Mouse (Mus musculus) embryonic facial prominence, embryonic 11.5 days (tissue): ENCODE results near the gene Chmp1a. TPM values are rescaled to one million over a fixed set of nuclear protein-coding genes. Genes with fewer than 3 reads are reported as not detected.
"Not testable (repeated sequence)": the region's sequence is repeated elsewhere in the genome, so short reads cannot be mapped to it uniquely, and the experiment has no call there.

Experiments
- ATAC-seq: fragments of 200-750 bp; cut with Nextera tagmentation; replicated peaks from 2 replicates; pipeline ENCODE4 v1.8.0; 2017; ENCODE audit warnings: low read depth; ENCODE audit not compliant: insufficient number of reproducible peaks, low FRiP score, low TSS enrichment
- DNase-seq: peaks from one replicate; pipeline ENCODE4 v3.0.0-alpha.2; 2015; ENCODE audit warnings: low spot score
- H3K27ac ChIP-seq: fragments of 300-500 bp; sonication (generic); replicated peaks from 2 replicates; pipeline ENCODE4 v1.5.1; 2014; ENCODE audit warnings: mild to moderate bottlenecking, low read depth, low read length, control low read depth
- H3K27me3 ChIP-seq: fragments of 300-500 bp; sonication (generic); 2 replicates; pipeline ENCODE4 v1.6.1; 2014; ENCODE audit warnings: mild to moderate bottlenecking, low read length, moderate library complexity, mixed read lengths; ENCODE audit not compliant: control insufficient read depth, insufficient read depth
- H3K36me3 ChIP-seq: fragments of 300-500 bp; sonication (generic); replicated peaks from 2 replicates; pipeline ENCODE4 v1.6.1; 2014; ENCODE audit warnings: low read depth, mild to moderate bottlenecking, low read length, moderate library complexity, mixed read lengths; ENCODE audit not compliant: control insufficient read depth, insufficient read depth
- H3K4me1 ChIP-seq: fragments of 300-500 bp; sonication (generic); 2 replicates; pipeline ENCODE4 v1.6.1; 2014; ENCODE audit warnings: low read length, mixed read lengths; ENCODE audit not compliant: control insufficient read depth, insufficient read depth
- H3K4me2 ChIP-seq: fragments of 300-500 bp; sonication (generic); 2 replicates; pipeline ENCODE4 v1.6.1; 2014; ENCODE audit warnings: low read depth, mild to moderate bottlenecking, control low read depth, low read length, moderate library complexity
- H3K4me3 ChIP-seq: fragments of 300-500 bp; sonication (generic); 2 replicates; pipeline ENCODE4 v1.5.1; 2014; ENCODE audit warnings: low read depth, low read length, control low read depth
- H3K9ac ChIP-seq: fragments of 300-500 bp; sonication (generic); replicated peaks from 2 replicates; pipeline ENCODE4 v1.6.1; 2014; ENCODE audit warnings: mild to moderate bottlenecking, control low read depth, low read length
- H3K9me3 ChIP-seq: fragments of 300-500 bp; sonication (generic); replicated peaks from 2 replicates; pipeline ENCODE4 v1.6.1; 2016; ENCODE audit warnings: mild to moderate bottlenecking, low read length, inconsistent platforms, mixed read lengths; ENCODE audit not compliant: control insufficient read depth
- WGBS: fragments of 180-500 bp; shearing (Covaris S2); extraction: QIAGEN DNeasy Blood & Tissue Kit; methylation state at CpG from one replicate; pipeline ENCODE4 v1.1.7; 2014; 5-methylcytosine and 5-hydroxymethylcytosine counted together
- polyA plus RNA-seq: library from polyadenylated mRNA; unstranded; fragments of >200 nt; fragmentation: Nextera tagmentation; extraction: Ambion mirVana; gene quantifications from 2 replicates; pipeline ENCODE4 v1.2.1, GENCODE M21; 2014

Gene Chmp1a
- polyA plus RNA-seq, 1 experiment from 2014 or later = 91.0 TPM

GRCm38 (mm10) chr8:123197016-123197415, 15.5 kb downstream of the Chmp1a start:
- 80% methylated on average over 5 of the region's 5 CpGs for WGBS
- not testable (repeated sequence) for DNase-seq, H3K27me3 ChIP-seq, ATAC-seq, H3K4me2 ChIP-seq, H3K4me3 ChIP-seq, H3K27ac ChIP-seq, H3K36me3 ChIP-seq, H3K9ac ChIP-seq, H3K4me1 ChIP-seq, H3K9me3 ChIP-seq

GRCm38 (mm10) chr8:123193771-123194170, 18.8 kb downstream of the Chmp1a start:
- Histone ChIP-seq H3K9me3 (no peaks in the 10 kb centered on the region), H3K4me3 (no peak overlapping the region), H3K36me3 (no peaks in the 10 kb centered on the region), H3K4me1 (0 out of 2 replicates have a peak, but pooled peaks cover 2% of the 10 kb centered on the region), H3K27ac (no peak overlapping the region), H3K27me3 (no peaks in the 10 kb centered on the region), H3K4me2 (no peak overlapping the region), H3K9ac (no peak overlapping the region)
- 90% methylated on average over 9 of the region's 9 CpGs for WGBS
- ATAC-seq = no peak
- DNase-seq = no peak

GRCm38 (mm10) chr8:123191908-123192307, 20.7 kb downstream of the Chmp1a start:
- H3K4me2 ChIP-seq = no peak overlapping the region
- ATAC-seq (no peak), DNase-seq (no peak)
- H3K27ac ChIP-seq = no peak overlapping the region
- peaks cover 2% of the 10 kb centered on the region; the same call in 1 of the 2 replicates for H3K4me1 ChIP-seq
- H3K4me3 ChIP-seq = no peak overlapping the region
- no peaks in the 10 kb centered on the region for H3K36me3 ChIP-seq
- H3K9ac ChIP-seq = no peak overlapping the region
- 62% methylated on average over 8 of the region's 8 CpGs for WGBS
- H3K9me3 ChIP-seq = no peaks in the 10 kb centered on the region
- no peaks in the 10 kb centered on the region for H3K27me3 ChIP-seq

- H3K9ac ChIP-seq = no peak overlapping the region; the same call in 1 of the 2 replicates
- no peak overlapping the region for H3K27ac ChIP-seq
- no peak overlapping the region for H3K4me3 ChIP-seq
- WGBS = 2% methylated on average over 9 of the region's 9 CpGs
- H3K27me3 ChIP-seq = no peaks in the 10 kb centered on the region
- ATAC-seq (no peak), DNase-seq (peak; percentile 87)
- H3K36me3 ChIP-seq = no peaks in the 10 kb centered on the region
- H3K9me3 ChIP-seq = no peaks in the 10 kb centered on the region
- H3K4me1 ChIP-seq = peaks cover 11% of the 10 kb centered on the region
- peak overlapping the region; percentile 16; the same call in 1 of the 2 replicates for H3K4me2 ChIP-seq
These were observed 21.9 kb downstream of the Chmp1a start for GRCm38 (mm10) chr8:123190678-123191077.

GRCm38 (mm10) chr8:123188841-123189240, 23.7 kb downstream of the Chmp1a start:
- H3K4me1 ChIP-seq = peaks cover 14% of the 10 kb centered on the region
- WGBS = 78% methylated on average over 7 of the region's 7 CpGs
- no peak overlapping the region for H3K4me2 ChIP-seq
- ATAC-seq = no peak
- DNase-seq = no peak
- H3K9ac ChIP-seq = no peak overlapping the region
- no peaks in the 10 kb centered on the region for H3K9me3 ChIP-seq
- H3K36me3 ChIP-seq = no peaks in the 10 kb centered on the region
- H3K4me3 ChIP-seq = no peak overlapping the region
- no peak overlapping the region for H3K27ac ChIP-seq
- no peaks in the 10 kb centered on the region for H3K27me3 ChIP-seq

GRCm38 (mm10) chr8:123188006-123188405, 24.6 kb downstream of the Chmp1a start:
- H3K36me3 ChIP-seq = no peaks in the 10 kb centered on the region
- H3K4me3 ChIP-seq = no peak overlapping the region
- no peak overlapping the region for H3K9ac ChIP-seq
- no peak overlapping the region for H3K27ac ChIP-seq
- H3K4me2 ChIP-seq = no peak overlapping the region
- ATAC-seq (no peak), DNase-seq (no peak)
- no peaks in the 10 kb centered on the region for H3K9me3 ChIP-seq
- 77% methylated on average over 2 of the region's 2 CpGs for WGBS
- peaks cover 14% of the 10 kb centered on the region for H3K4me1 ChIP-seq
- H3K27me3 ChIP-seq = no peaks in the 10 kb centered on the region

GRCm38 (mm10) chr8:123185566-123186409, 26.8 kb downstream of the Chmp1a start, which contains the start of gene Dpep1:
Gene Dpep1 (plus strand): TSS chr8:123186242.
- DNase-seq (peak; percentile 86), ATAC-seq (peak; percentile 45)
- Histone ChIP-seq H3K9me3 (no peaks in the 10 kb centered on the region), H3K36me3 (no peaks in the 10 kb centered on the region), H3K27ac (peak within 1 kb of the TSS; percentile 52), H3K27me3 (no peaks in the 10 kb centered on the region), H3K4me3 (no peak within 1 kb of the TSS), H3K9ac (peak within 1 kb of the TSS; percentile 7; the same call in 1 of the 2 replicates), H3K4me1 (peaks cover 14% of the 10 kb centered on the region), H3K4me2 (peak within 1 kb of the TSS; percentile 10; the same call in 1 of the 2 replicates)
- 21% methylated on average over 19 of the region's 19 CpGs for WGBS

GRCm38 (mm10) chr8:123181391-123181790, 31.2 kb downstream of the Chmp1a start:
- H3K4me2 ChIP-seq = no peak overlapping the region
- peak; percentile 52 for DNase-seq

More at GRCm38 (mm10) chr8:123181391-123181790, 31.2 kb downstream of the Chmp1a start:
- 62% methylated on average over 3 of the region's 3 CpGs for WGBS
- ATAC-seq = no peak
- H3K4me1 ChIP-seq = peaks cover 7% of the 10 kb centered on the region
- no peaks in the 10 kb centered on the region for H3K36me3 ChIP-seq
- H3K27me3 ChIP-seq = no peaks in the 10 kb centered on the region
- H3K9ac ChIP-seq = no peak overlapping the region
- H3K4me3 ChIP-seq = no peak overlapping the region
- H3K9me3 ChIP-seq = no peaks in the 10 kb centered on the region
- no peak overlapping the region for H3K27ac ChIP-seq
